ENCODE assay signal across 30 mouse cellular contexts in genomic region chr17:28451487-28451886, GRCm38 (mm10).
DNase-seq lines count a peak whose midpoint lies in the region; ATAC-seq lines count a peak whose summit lies in the region.
"Had no signal": no experiment of that assay in that cellular context is flagged by ENCODE, and none has a peak within 500 bp of the region (broad histone marks: within the 10 kb centered on the region; RNA-seq: fewer than 3 reads in every experiment).

No protein-coding gene starts in this region.

- intact Hi-C loops in heart, postnatal 10 days (cut with DNase I), result no loop called here

- no peak overlapping the region for H3K4me3 ChIP-seq in limb, embryonic 12.5 days (replicated peaks)
- no peak overlapping the region for H3K4me3 ChIP-seq in limb, embryonic 10.5 days
- H3K4me3 ChIP-seq in kidney, embryonic 16.5 days (ENCODE audit: low read length), result no peak overlapping the region
- no peak overlapping the region for H3K4me3 ChIP-seq in limb, embryonic 13.5 days
- H3K4me3 ChIP-seq: forebrain, embryonic 13.5 days; heart, embryonic 10.5 days; heart, embryonic 15.5 days; hindbrain, embryonic 12.5 days; intestine, embryonic 15.5 days; layer of hippocampus, adult 2 months; liver, embryonic 13.5 days; lung, embryonic 15.5 days; neural tube, embryonic 12.5 days had no signal

- ATAC-seq in limb, embryonic 12.5 days (ENCODE audit: insufficient number of reproducible peaks, insufficient read depth, low FRiP score, low TSS enrichment, low read depth), result no peak
- ATAC-seq in kidney, embryonic 16.5 days (ENCODE audit: low FRiP score, low TSS enrichment), result no peak
- ATAC-seq in limb, embryonic 13.5 days (ENCODE audit: low FRiP score, low read depth), result no peak
- ATAC-seq in megakaryocyte progenitor cell, adult 5-6 weeks (replicated peaks; ENCODE audit: poor library complexity), result no peak
- ATAC-seq: forebrain, embryonic 13.5 days; hindbrain, postnatal 0 days; intestine, embryonic 15.5 days; midbrain, embryonic 16.5 days had no signal

- no peaks in the 10 kb centered on the region for H3K36me3 ChIP-seq in limb, embryonic 12.5 days
- no peaks in the 10 kb centered on the region for H3K36me3 ChIP-seq in limb, embryonic 10.5 days
- no peaks in the 10 kb centered on the region for H3K36me3 ChIP-seq in kidney, embryonic 16.5 days (ENCODE audit: insufficient read depth, low read length)
- no peaks in the 10 kb centered on the region for H3K36me3 ChIP-seq in limb, embryonic 13.5 days
- H3K36me3 ChIP-seq: heart, embryonic 10.5 days; heart, embryonic 15.5 days; hindbrain, embryonic 12.5 days; intestine, embryonic 15.5 days; liver, embryonic 13.5 days; lung, embryonic 15.5 days; neural tube, embryonic 12.5 days had no signal

- no peak overlapping the region for H3K9ac ChIP-seq in limb, embryonic 12.5 days (replicated peaks)
- H3K9ac ChIP-seq in kidney, embryonic 16.5 days (replicated peaks; ENCODE audit: low read length), result no peak overlapping the region
- H3K9ac ChIP-seq in limb, embryonic 13.5 days, result no peak overlapping the region
- H3K9ac ChIP-seq: forebrain, embryonic 13.5 days; heart, embryonic 15.5 days; hindbrain, embryonic 12.5 days; intestine, embryonic 15.5 days; liver, embryonic 13.5 days; lung, embryonic 15.5 days; neural tube, embryonic 12.5 days had no signal

- 80% methylated on average over 5 of the region's 5 CpGs for WGBS in limb, embryonic 12.5 days
- WGBS in limb, embryonic 10.5 days, result 90% methylated on average over 5 of the region's 5 CpGs
- 83% methylated on average over 5 of the region's 5 CpGs for WGBS in kidney, embryonic 16.5 days
- WGBS in limb, embryonic 13.5 days, result 80% methylated on average over 5 of the region's 5 CpGs

- H3K4me1 ChIP-seq in limb, embryonic 12.5 days (replicated peaks), result peaks cover 32% of the 10 kb centered on the region
- peaks cover 11% of the 10 kb centered on the region for H3K4me1 ChIP-seq in limb, embryonic 10.5 days
- peaks cover 18% of the 10 kb centered on the region; the same call in 1 of the 2 replicates for H3K4me1 ChIP-seq in kidney, embryonic 16.5 days (ENCODE audit: insufficient read depth, low read length)
- H3K4me1 ChIP-seq in limb, embryonic 13.5 days, result peaks cover 47% of the 10 kb centered on the region
- H3K4me1 ChIP-seq: heart, embryonic 10.5 days; lung, embryonic 15.5 days; neural tube, embryonic 12.5 days had no signal

- H3K9me3 ChIP-seq in limb, embryonic 12.5 days, result no peaks in the 10 kb centered on the region
- H3K9me3 ChIP-seq in limb, embryonic 10.5 days (replicated peaks), result no peaks in the 10 kb centered on the region
- H3K9me3 ChIP-seq in kidney, embryonic 16.5 days (ENCODE audit: low read length), result no peaks in the 10 kb centered on the region
- H3K9me3 ChIP-seq in limb, embryonic 13.5 days, result no peaks in the 10 kb centered on the region
- H3K9me3 ChIP-seq: forebrain, embryonic 13.5 days; G1E; heart, embryonic 10.5 days; heart, embryonic 15.5 days; hindbrain, embryonic 12.5 days; intestine, embryonic 15.5 days; liver, embryonic 13.5 days; lung, embryonic 15.5 days; neural tube, embryonic 12.5 days had no signal

- DNase-seq in heart, adult 11 months, result peak; percentile 59
- no peak for DNase-seq in heart, postnatal 10 days
- DNase-seq in limb, embryonic 10.5 days (ENCODE audit: low spot score), result no peak
- DNase-seq: adrenal gland, adult 8-10 months; cerebellum, adult 2 months; cerebellum, postnatal 14 days; gastrocnemius, postnatal 14 days; heart, postnatal 36 days; liver, embryonic 13.5 days; right cerebral cortex, adult 18-20 months; spleen, adult 18-20 months; thymus, adult 18-20 months; thymus, postnatal 25 days had no signal

- H3K27me3 ChIP-seq in limb, embryonic 12.5 days, result no peaks in the 10 kb centered on the region
- no peaks in the 10 kb centered on the region for H3K27me3 ChIP-seq in limb, embryonic 10.5 days (ENCODE audit: low read depth, poor library complexity, severe bottlenecking)
- H3K27me3 ChIP-seq in kidney, embryonic 16.5 days (ENCODE audit: insufficient read depth, low read length), result no peaks in the 10 kb centered on the region
- no peaks in the 10 kb centered on the region for H3K27me3 ChIP-seq in limb, embryonic 13.5 days
- H3K27me3 ChIP-seq: forebrain, embryonic 13.5 days; heart, embryonic 15.5 days; hindbrain, embryonic 12.5 days; intestine, embryonic 15.5 days; liver, embryonic 13.5 days; lung, embryonic 15.5 days; neural tube, embryonic 12.5 days had no signal

- no peak overlapping the region for H3K4me2 ChIP-seq in limb, embryonic 12.5 days
- no peak overlapping the region for H3K4me2 ChIP-seq in kidney, embryonic 16.5 days (replicated peaks; ENCODE audit: low read depth, low read length)
- H3K4me2 ChIP-seq in limb, embryonic 13.5 days (replicated peaks), result no peak overlapping the region
- H3K4me2 ChIP-seq: forebrain, embryonic 13.5 days; heart, embryonic 15.5 days; hindbrain, embryonic 12.5 days; intestine, embryonic 15.5 days; liver, embryonic 13.5 days; lung, embryonic 15.5 days; midbrain, embryonic 11.5 days; neural tube, embryonic 12.5 days had no signal

- H3K27ac ChIP-seq in limb, embryonic 12.5 days, result peak overlapping the region; percentile 73; the same call in 1 of the 2 replicates
- H3K27ac ChIP-seq in limb, embryonic 10.5 days, result no peak overlapping the region
- peak overlapping the region; percentile 44; the same call in 1 of the 2 replicates for H3K27ac ChIP-seq in kidney, embryonic 16.5 days (ENCODE audit: low read length)
- peak overlapping the region; percentile 73 for H3K27ac ChIP-seq in limb, embryonic 13.5 days
- H3K27ac ChIP-seq: forebrain, embryonic 13.5 days; heart, embryonic 10.5 days; heart, embryonic 15.5 days; hindbrain, embryonic 12.5 days; hindbrain, postnatal 0 days; intestine, embryonic 15.5 days; layer of hippocampus, adult 2 months; liver, embryonic 13.5 days; lung, embryonic 15.5 days; neural tube, embryonic 12.5 days; stomach, postnatal 0 days had no signal
